Mouse (Mus musculus): ENCODE results near the gene Gm9639.

DNA sequence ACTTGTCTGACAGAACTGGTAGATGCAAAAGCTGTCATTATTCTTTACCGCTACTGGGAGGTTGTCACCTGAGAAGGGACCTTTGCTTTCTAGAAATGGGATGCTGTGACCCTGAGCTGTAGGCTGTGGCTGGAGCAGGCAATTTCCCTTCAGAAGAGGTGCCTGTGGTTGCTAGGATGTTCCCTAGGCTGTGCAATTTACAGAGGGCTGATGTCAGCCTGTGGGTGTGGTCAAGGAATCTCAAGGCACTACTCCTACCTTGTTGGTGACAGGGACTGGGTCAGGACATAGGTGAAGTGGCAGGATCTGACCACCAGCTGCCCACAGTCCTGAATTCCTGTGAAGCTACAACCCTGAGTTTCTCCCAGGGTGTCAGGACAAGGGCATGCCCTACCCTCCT lies 25.1 kb downstream of the Gm9639 start:
- TF ChIP-seq CTCF (IDR thresholded peaks at IDR 0.05; ENCODE audit: low read depth) (no peak), EP300 (optimal IDR thresholded peaks at IDR 0.05) (no peak)

Measured in stomach, postnatal 0 days (tissue).